Mouse (Mus musculus) kidney, postnatal 0 days (tissue): ENCODE measurements at regions not wholly inside any gene's neighbourhood (a gene's known extent, or its start where the extent isn't known, plus 50 kb on each side); places are given as distances from the start of the nearest gene placed in this dataset.
"Not testable (repeated sequence)": the region's sequence is repeated elsewhere in the genome, so short reads cannot be mapped to it uniquely, and the experiment has no call there.

Experiments
- ATAC-seq: fragments of 200-750 bp; cut with Nextera tagmentation; replicated peaks from 2 replicates; pipeline ENCODE4 v1.8.0; 2017; ENCODE audit warnings: low read depth, moderate number of reproducible peaks, moderate TSS enrichment, moderate library complexity; ENCODE audit not compliant: low FRiP score
- DNase-seq: peaks from one replicate; pipeline ENCODE4 v3.0.0-alpha.2; 2016; ENCODE audit warnings: low spot score
- H3K27ac ChIP-seq: fragments of 300-500 bp; sonication (generic); 2 replicates; pipeline ENCODE4 v1.5.1; 2014; ENCODE audit warnings: mild to moderate bottlenecking
- H3K27me3 ChIP-seq: fragments of 300-500 bp; sonication (generic); 2 replicates; pipeline ENCODE4 v1.6.1; 2014; ENCODE audit warnings: low read length, mixed read lengths; ENCODE audit not compliant: insufficient read depth
- H3K36me3 ChIP-seq: fragments of 300-500 bp; sonication (generic); 2 replicates; pipeline ENCODE4 v1.6.1; 2014; ENCODE audit warnings: low read length, mixed read lengths; ENCODE audit not compliant: insufficient read depth
- H3K4me1 ChIP-seq: fragments of 300-500 bp; sonication (generic); replicated peaks from 2 replicates; pipeline ENCODE4 v1.6.1; 2014; ENCODE audit warnings: antibody characterized with exemption, low read length, mixed read lengths; ENCODE audit not compliant: insufficient read depth
- H3K4me2 ChIP-seq: fragments of 300-500 bp; sonication (generic); 2 replicates; pipeline ENCODE4 v1.6.1; 2014; ENCODE audit warnings: mild to moderate bottlenecking, low read length, moderate library complexity, mixed read lengths
- H3K4me3 ChIP-seq: fragments of 300-500 bp; sonication (generic); replicated peaks from 2 replicates; pipeline ENCODE4 v1.5.1; 2014; ENCODE audit warnings: low read depth, low read length
- H3K9ac ChIP-seq: fragments of 300-500 bp; sonication (generic); 2 replicates; pipeline ENCODE4 v1.6.1; 2014; ENCODE audit warnings: low read depth, low read length
- H3K9me3 ChIP-seq: fragments of 300-500 bp; sonication (generic); replicated peaks from 2 replicates; pipeline ENCODE4 v1.6.1; 2016; ENCODE audit warnings: low read length, inconsistent platforms, mixed read lengths
- CTCF ChIP-seq: IDR thresholded peaks from 2 replicates; pipeline ENCODE4 v1.5.1; 2016; ENCODE audit warnings: antibody characterized with exemption, low read depth, mild to moderate bottlenecking, moderate library complexity
- WGBS: fragments of 180-500 bp; shearing (Covaris S2); extraction: QIAGEN DNeasy Blood & Tissue Kit; methylation state at CpG from one replicate; pipeline ENCODE4 v1.1.7; 2014; 5-methylcytosine and 5-hydroxymethylcytosine counted together

GRCm38 (mm10) chr10:37741581-37741980 lies 602.9 kb upstream of the Marcks start:
- H3K4me2 ChIP-seq: no peak overlapping the region
- 4% methylated on average over 2 of the region's 2 CpGs for WGBS
- no peaks in the 10 kb centered on the region for H3K9me3 ChIP-seq
- no peaks in the 10 kb centered on the region for H3K4me1 ChIP-seq
- DNase-seq (peak; percentile 84), ATAC-seq (no peak)
- H3K27ac ChIP-seq: no peak overlapping the region
- no peak overlapping the region for H3K9ac ChIP-seq
- no peaks in the 10 kb centered on the region for H3K27me3 ChIP-seq
- no peaks in the 10 kb centered on the region for H3K36me3 ChIP-seq
- no peak for TF ChIP-seq CTCF
- H3K4me3 ChIP-seq: no peak overlapping the region

- TF ChIP-seq CTCF: no peak
- Histone ChIP-seq H3K36me3 (no peaks in the 10 kb centered on the region), H3K27ac (no peak overlapping the region), H3K4me2 (no peak overlapping the region), H3K27me3 (no peaks in the 10 kb centered on the region), H3K4me3 (no peak overlapping the region), H3K9me3 (no peaks in the 10 kb centered on the region), H3K4me1 (no peaks in the 10 kb centered on the region), H3K9ac (no peak overlapping the region)
- ATAC-seq: no peak
- peak; percentile 48 for DNase-seq
- WGBS: 67% methylated on average over 2 of the region's 2 CpGs
Observed at GRCm38 (mm10) chr10:37739024-37739423, 600.3 kb upstream of the Marcks start.

GRCm38 (mm10) chr10:37725609-37726008 lies 586.9 kb upstream of the Marcks start:
- Histone ChIP-seq H3K4me3 (no peak overlapping the region), H3K27ac (no peak overlapping the region), H3K9ac (no peak overlapping the region), H3K36me3 (no peaks in the 10 kb centered on the region), H3K4me2 (no peak overlapping the region), H3K4me1 (no peaks in the 10 kb centered on the region), H3K9me3 (no peaks in the 10 kb centered on the region), H3K27me3 (no peaks in the 10 kb centered on the region)
- WGBS: 61% methylated on average over 4 of the region's 4 CpGs
- DNase-seq (no peak), ATAC-seq (no peak)
- TF ChIP-seq CTCF: no peak

- not testable (repeated sequence) for H3K27me3 ChIP-seq, H3K27ac ChIP-seq, H3K4me1 ChIP-seq, H3K4me3 ChIP-seq, H3K36me3 ChIP-seq, DNase-seq, H3K9me3 ChIP-seq, H3K9ac ChIP-seq, H3K4me2 ChIP-seq, ATAC-seq
- 82% methylated on average over 7 of the region's 7 CpGs for WGBS
Observed at GRCm38 (mm10) chr10:37724994-37725393, 586.3 kb upstream of the Marcks start.

- H3K27me3 ChIP-seq: no peaks in the 10 kb centered on the region
- peak; percentile 15 for DNase-seq
- 65% methylated on average over 2 of the region's 2 CpGs for WGBS
- no peak overlapping the region for H3K27ac ChIP-seq
- H3K9ac ChIP-seq: no peak overlapping the region
- H3K36me3 ChIP-seq: no peaks in the 10 kb centered on the region
- no peak overlapping the region for H3K4me2 ChIP-seq
- no peaks in the 10 kb centered on the region for H3K4me1 ChIP-seq
- H3K9me3 ChIP-seq: no peaks in the 10 kb centered on the region
- no peak for TF ChIP-seq CTCF
- ATAC-seq: no peak
- no peak overlapping the region for H3K4me3 ChIP-seq
Observed at GRCm38 (mm10) chr10:37720748-37721147, 582.0 kb upstream of the Marcks start.

GRCm38 (mm10) chr10:37716946-37717345 lies 578.2 kb upstream of the Marcks start:
- Histone ChIP-seq H3K9ac (no peak overlapping the region), H3K4me1 (no peaks in the 10 kb centered on the region), H3K36me3 (no peaks in the 10 kb centered on the region), H3K9me3 (no peaks in the 10 kb centered on the region), H3K4me2 (no peak overlapping the region), H3K27me3 (no peaks in the 10 kb centered on the region), H3K4me3 (no peak overlapping the region), H3K27ac (no peak overlapping the region)
- no peak for TF ChIP-seq CTCF
- ATAC-seq: no peak
- no peak for DNase-seq

- ATAC-seq (no peak), DNase-seq (peak; percentile 69)
- H3K9me3 ChIP-seq: no peaks in the 10 kb centered on the region
- H3K4me1 ChIP-seq: no peaks in the 10 kb centered on the region
- no peak overlapping the region for H3K27ac ChIP-seq
- H3K36me3 ChIP-seq: no peaks in the 10 kb centered on the region
- no peaks in the 10 kb centered on the region for H3K27me3 ChIP-seq
- no peak overlapping the region for H3K4me2 ChIP-seq
- no peak for TF ChIP-seq CTCF
- no peak overlapping the region for H3K9ac ChIP-seq
- H3K4me3 ChIP-seq: no peak overlapping the region
Observed at GRCm38 (mm10) chr10:37711459-37711858, 572.7 kb upstream of the Marcks start.
